Mouse (Mus musculus): ENCODE results near the gene Gm11077.

Gene Gm11077

DNA sequence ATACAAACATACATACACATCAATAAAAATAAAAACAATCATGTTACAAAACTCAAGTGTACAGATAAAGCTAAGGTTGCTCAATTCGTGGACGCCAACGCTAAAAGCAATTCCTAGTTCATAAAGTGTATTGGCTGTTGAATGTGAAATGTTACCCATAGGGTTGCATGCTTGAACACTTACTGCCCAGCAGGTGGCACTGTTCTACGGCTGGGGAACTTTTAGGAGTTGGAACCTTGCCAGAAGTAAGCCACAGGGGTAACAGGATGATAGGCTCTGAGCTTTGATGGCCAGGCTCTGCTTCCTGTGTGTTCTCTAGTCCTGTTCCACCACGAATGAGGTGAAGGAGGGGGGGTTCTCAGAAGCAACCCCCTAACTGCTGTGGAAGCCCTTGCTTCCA, at the start of gene Gm11077:
TSS of gene Gm11077 (plus strand) at position 13 of the 400 bp plus-strand sequence.
- no peak for DNase-seq (ENCODE audit: low spot score in 2 of 2)

DNA sequence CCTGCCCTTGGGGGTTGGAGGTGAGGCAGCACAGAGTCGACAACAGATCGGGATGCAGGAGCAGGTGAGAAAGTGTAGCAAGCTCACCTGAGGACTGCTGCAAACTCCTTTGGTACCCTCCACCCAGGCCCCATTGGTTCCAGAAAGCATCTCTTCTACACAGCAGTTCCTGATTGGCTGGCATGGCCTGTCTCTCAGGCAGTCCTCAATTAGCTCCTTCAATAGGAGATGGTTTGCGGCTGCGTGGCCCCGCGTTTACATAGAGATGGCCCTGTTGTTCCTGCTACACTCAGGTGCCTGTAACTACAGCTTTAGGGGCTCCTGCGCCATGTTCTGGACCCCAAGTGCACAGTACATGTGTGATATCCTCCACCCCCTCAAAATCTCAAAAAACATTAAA, 48.4 kb upstream of the Gm11077 start:
- no peak for DNase-seq (ENCODE audit: low spot score in 2 of 2)

DNA sequence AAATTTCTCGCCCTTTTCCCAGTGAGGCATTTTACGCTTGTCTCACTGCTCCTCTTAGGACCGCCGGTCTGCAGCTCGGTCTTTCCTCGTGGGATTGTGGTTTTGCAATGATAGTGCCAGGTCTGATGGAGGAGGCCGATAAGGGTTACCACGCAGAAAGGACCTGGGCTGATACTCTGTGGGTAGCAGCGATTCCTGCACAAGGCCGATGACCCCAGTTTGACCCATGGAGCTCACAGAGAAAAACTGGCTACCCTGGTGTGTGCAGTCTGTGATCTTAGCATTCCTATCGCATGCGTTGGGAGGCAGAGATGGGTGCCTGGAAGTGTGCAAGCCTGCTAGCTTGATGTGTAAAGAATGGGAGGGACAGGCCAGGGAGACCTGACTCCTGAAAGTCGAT, 46.3 kb upstream of the Gm11077 start:
- no peak for DNase-seq (ENCODE audit: low spot score in 2 of 2)

DNA sequence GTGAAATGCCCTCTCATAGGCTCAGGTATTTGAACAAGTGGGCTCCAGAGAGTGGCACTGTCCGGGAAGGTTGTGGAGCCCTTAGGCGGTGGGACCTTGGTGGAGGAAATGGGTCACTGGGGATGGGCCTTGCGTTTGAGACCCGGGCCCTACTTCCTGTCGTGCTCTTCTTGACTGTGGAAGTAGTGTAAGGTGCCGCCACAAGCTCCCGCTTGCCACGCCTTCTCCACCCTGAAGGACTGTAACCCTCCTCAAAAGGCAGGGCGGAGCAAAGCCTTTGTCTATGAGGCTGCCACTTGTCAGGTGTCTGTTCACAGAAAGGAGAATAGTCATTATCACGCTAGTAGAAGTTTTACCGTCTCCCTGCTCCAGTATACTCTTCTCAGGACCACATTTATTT, 44.7 kb upstream of the Gm11077 start:
- no peak for DNase-seq (ENCODE audit: low spot score in 2 of 2)

DNA sequence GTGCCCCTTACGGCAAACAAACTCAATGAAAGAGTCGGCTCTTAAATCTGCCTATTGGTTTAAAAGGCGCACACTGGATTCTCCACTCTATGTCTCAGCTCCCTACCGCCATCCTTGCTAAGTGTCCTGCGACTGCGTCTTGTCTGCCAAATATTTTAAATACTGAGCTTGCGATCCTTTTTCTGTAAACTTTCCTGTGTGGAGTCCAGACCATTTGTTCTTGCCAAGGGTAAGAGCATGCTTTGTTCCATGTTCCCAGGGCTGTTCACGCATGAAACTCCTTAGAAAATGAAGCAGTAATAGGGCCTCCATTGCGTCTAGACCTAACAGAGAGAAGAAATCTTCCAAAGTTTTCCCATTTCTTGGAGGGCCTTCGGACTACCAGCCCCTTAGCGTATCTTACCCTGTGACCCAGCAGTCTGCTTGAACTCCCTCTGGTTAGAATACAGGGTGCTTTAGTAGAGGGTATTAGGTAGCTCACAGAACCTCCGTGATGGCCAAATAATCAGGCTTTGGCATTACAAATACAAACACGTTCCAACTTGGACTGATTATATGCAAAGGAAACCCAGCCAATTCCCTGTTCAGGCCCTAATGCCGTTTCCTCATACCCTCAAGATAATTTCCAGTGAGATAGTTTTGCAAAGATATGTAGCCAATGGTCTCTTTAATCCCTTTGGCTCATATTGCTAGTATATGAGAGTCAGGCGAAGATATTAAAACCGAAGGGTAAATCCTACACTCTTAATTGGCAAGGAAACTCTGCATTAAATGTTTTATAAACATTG, 39.3 kb upstream of the Gm11077 start:
- DNase-seq (ENCODE audit: low spot score in 2 of 2) = no peak

DNA sequence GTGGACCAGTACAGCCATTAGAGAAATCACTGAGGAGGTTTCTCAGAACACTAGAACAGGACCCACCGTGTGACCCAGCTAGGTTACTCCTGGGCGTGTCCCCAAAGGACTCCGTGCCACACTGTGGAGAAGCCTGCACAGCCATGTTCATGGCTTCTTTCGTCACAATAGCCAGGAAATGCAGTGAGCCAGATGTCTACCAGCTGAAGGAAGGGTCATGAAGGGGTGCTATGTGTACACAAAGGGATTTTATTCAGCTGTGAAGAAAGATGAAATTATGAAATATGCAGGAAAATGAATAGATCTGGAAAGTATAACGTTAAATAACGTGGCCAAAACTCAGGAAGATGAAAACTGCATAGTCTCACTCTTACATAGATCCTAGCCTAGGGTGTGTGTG, 36.9 kb upstream of the Gm11077 start:
- DNase-seq (ENCODE audit: low spot score in 2 of 2) = no peak

DNA sequence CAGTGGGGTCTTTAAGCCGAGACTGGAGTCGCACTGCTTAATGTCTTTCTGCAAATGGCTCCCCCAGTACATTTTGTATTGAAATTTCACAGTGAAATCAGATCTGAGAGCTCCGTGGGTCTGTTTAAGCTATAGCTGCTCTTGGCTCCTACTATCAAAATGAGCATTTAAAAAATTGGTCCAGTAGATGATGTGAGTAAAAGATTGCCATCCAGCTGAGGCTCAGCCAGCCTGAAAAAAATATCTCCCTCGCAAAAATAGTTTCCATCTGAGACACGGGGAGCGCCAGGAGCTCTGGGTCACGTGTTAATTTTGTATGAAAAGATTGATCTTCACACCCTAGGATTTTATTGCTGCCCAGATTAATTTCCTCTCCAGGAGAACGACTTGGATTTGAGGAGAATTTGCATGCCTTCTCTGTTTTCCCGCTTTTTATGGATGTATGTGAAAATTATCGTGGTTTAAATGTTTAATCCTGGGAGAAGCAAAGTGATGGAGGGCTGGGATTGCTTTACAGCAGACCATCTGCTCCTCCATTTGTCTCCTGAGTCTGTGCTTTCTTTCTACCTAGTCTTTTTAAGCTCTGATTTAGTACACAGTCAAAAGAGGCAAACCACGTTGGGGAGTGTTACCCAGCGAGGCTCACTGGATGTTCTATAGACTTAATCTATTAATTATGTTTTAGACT, 32.7 kb upstream of the Gm11077 start:
- no peak for DNase-seq (ENCODE audit: low spot score in 2 of 2)

DNA sequence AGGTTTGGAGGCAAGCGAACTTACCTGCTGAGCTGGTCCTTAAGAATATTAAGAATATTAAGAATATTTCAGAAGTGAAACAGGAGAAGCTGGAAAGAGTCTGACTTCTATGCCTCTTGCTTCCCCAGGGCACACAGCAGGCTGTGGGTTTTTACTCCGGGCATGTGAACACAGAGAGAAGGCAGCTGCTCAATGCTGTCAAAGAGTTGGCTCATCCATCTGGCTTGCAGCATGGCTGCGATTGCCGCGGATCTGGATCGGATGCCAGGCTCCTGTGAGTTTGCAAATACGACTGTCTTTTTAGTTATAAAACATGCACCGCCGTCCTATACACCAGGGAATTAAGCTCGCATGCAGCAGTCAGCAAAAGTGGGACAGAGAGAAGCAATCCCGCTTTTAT, 31.1 kb upstream of the Gm11077 start:
- DNase-seq (ENCODE audit: low spot score in 2 of 2) = no peak

DNA sequence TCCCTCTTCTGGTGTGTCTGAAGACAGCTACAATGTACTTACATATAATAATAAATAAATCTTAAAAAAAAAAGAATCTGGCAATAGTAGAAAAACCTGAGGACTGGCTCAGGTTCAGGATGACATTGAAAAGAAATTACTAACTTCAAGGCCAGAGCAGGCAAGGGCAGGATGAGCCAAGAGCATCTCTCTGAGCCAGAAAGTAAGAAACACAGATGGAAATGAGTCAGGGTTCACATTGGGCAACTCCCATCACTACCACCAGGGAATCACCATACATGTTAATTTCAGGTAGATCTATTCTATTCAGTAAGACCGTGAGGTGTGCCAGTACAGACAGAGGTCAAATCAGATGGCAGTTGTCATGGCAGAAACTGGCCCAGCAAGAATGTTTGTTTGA, 30.5 kb upstream of the Gm11077 start:
- DNase-seq (ENCODE audit: low spot score in 2 of 2) = no peak

DNA sequence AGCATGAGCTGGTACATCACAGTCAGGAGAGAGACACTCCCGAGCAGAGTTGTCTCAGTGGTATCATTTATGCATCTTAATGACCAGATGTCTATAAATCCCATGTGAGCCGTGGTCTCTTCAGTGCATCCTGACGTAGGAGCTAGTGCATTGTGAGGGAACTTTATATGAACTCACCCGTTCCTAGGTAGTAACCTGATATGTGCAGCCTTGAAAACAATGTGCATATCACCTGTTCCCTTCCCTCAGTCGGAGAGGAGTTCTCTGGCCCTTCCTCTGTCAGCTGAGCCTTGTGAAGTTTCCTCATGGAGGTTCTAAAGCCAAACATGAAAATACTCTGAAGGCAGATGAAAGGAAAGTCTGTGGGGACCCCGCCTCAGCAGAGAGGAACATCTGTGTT, 27.8 kb upstream of the Gm11077 start:
- no peak for DNase-seq (ENCODE audit: low spot score in 2 of 2)

DNA sequence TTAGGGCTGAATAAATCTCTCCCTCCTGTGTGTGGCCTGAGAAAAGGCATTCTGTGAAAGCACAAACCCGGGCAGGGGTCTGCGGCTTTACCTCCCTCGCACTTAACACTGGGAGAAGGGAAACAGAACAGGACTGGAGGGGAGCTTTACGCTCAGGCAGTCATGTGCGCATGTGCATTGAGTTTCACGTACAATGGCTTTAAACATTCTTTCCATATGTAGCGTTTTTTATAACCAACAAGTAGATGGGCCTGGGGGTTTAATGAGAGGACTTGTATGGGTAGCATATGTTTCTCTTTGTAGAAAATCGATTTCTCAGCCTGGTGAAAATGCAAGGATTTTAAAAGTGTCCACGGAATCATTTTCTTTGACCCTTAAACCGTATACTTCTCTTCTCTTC, 24.0 kb upstream of the Gm11077 start:
- DNase-seq (ENCODE audit: low spot score in 2 of 2) = no peak

DNA sequence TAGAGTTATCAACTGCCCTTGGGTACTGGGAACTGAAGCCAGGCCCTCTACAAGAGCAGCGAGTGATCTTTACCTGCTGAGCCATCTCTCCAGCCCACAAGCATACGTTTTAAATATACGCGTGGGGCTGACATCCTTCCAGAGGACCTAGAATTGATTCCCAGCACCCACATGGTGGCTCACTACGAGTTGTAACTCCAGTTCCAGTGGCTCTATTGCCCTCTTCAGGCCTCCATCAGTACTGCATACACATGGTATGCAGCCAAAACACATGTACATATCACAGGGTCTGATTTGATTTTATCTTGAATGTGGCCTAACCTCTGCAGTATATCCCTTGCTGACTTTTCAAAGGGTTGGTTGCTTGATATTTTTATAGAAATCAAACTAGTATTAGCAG, 23.0 kb upstream of the Gm11077 start:
- DNase-seq (ENCODE audit: low spot score in 2 of 2) = no peak

DNA sequence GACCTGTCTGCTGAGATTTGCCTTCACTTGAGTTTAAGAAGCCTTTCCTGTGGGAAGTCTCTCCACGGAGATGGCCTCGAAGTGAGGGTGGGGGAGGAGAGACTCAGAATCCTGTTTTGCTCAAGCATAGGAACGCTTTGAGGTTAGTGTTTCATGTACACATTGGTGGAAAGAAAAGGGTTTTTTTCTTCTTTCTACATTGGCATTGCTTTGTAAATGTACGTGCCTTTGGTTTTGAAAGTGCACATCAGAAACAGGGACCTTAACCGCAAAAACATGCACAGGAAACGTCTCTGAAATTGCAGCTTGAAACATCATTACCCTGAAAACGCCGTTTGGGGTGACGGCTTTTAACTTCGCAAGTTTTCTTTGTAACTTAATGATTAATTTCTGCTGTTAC, 21.0 kb upstream of the Gm11077 start:
- DNase-seq (ENCODE audit: low spot score in 2 of 2) = no peak

DNA sequence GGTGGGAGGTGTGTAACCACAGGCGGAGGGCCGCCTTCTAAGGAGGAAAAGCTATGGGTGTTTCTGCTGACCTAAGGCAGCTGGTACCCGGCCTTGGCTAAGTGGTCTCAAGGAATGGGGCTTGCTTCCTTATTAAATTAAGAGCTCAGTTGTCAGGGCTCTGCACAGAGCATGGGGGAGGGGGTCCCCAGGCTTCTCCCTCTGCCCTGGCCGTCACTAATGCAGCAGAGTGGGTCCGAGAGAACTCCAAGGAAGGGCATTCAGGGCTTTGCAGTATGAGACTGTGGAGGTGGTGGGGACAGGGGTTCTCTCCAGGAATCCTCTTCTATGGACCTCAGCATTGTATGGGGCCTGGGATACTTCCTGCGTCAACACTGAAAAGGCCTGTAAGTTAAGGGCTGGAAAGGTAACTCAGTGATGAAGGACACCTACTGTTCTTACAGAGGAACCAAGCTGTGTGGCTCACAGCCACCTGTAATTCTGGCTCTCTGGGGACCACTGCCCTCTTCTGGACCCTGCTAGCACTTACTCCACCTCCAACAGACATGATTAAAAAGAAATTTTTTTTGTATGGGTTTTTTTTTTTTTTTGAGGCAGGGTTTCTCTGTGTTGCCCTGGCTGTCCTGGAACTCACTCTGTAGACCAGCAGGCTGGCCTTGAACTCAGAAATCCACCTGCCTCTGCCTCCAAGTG, 19.5 kb upstream of the Gm11077 start:
- DNase-seq (ENCODE audit: low spot score in 2 of 2) = no peak

DNA sequence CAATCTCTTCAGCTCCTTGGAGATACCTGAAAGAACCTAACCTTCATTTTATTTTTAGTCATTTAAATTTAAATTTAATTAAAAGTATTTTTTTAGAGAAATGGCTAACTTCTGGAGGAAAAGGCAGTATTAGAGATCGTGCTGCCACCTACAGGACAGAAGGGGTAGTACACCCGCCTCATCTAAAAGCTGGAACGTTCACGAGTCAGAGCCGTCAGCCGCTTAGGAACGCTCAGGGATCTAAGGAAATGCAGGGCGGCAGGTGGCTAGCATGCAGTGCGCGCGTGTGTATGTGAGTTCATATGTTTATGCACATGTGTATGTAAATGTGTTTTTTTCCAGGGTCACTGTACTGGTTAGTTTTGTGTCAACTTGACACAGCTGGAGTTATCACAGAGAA, 16.3 kb upstream of the Gm11077 start:
- DNase-seq (ENCODE audit: low spot score in 2 of 2) = peak; percentile 29 to 68

DNA sequence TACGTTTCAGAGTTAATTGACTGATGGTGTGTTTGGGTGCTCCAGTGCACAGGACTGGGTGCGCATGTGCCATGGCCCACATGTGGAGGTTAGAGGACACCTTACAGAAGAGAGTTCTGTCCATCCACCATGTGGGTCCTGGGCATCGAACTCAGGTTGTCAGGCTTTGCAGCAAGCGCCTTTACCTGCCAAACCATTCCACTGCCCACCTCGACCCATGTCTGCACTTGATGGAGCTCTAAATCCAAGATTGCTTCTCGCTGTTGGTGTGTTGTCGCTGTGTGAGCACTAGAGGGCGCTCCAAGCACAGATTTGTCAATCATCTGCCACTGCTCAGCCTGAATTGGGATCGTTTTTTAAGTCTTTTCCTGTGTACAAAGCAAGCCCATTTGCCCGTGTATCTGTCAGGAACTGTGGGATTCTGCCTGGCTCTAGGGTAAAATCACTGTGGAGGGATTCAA, 14.1 kb upstream of the Gm11077 start:
- DNase-seq (ENCODE audit: low spot score in 2 of 2) = peak; percentile 57 to 73

DNA sequence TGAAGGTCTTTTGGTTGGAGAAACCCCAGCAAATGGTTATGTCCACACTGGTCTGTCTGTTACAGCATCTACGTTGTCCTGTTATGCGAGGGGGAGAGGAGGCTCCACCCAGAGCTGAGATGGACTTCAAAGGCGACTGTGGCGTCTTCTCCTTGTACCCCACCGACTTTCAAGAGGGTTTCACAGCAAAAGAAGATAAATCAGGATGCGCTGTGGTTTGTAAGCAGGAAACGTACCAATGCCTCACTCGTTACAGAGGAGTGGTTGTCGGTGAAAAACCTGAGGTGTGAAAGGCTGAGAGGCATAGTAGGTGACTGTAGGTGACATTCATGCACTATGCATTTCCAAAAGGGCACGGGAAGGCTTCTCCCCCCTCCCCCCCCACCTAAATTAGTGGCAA, 7.0 kb upstream of the Gm11077 start:
- DNase-seq (ENCODE audit: low spot score in 2 of 2) = no peak

DNA sequence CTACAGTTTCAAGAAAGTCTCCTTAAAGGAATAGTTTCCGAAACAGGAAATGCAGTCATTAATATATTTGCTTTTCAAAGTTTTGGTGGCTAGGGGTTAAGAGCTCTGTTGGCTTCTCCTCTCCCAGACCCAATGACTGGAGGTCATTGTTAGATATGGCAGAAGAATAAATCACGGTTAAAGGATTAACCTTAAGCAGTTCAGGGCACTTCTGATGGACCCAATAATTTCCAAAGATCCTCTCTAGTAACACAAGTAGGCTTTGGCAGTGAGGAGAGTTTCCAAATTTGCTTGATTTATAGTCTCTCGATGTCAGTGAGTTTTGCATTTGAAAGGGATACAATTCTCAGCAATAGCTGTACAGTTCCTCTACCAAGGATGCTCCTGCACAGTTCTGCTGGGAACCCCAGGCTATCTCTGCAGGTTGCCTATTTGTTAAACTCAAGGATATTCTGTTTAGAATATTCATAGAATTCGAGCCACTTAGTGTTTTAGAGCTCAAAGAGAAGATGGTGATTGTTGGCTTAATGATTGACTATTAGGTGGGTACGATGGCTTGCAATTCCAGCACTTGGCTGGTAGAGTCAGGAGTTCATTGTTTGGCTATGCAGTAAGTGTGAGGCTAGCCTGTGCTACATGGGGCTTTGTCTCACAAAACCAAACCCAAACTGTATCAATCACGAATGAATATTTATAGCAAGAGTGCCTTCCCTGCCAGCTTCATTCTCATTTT, 1.8 kb downstream of the Gm11077 start:
- no peak for DNase-seq (ENCODE audit: low spot score in 2 of 2)

DNA sequence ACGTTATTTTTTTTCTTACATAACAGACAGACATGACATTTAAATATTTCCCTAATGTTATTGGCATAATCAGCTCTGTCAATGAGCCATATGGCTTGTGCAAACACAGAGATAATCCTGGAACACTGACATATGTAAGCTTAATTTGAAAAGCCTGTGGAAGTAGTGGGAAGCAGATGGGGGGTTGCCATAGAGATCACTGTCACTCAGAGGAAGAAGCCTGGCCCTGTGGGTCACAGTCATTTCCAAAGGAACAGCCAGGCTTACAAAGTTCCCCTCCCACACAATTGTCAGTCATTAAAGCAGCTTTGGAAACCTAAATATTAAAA, 2.3 kb downstream of the Gm11077 start:
- no peak for DNase-seq (ENCODE audit: low spot score in 2 of 2)

DNA sequence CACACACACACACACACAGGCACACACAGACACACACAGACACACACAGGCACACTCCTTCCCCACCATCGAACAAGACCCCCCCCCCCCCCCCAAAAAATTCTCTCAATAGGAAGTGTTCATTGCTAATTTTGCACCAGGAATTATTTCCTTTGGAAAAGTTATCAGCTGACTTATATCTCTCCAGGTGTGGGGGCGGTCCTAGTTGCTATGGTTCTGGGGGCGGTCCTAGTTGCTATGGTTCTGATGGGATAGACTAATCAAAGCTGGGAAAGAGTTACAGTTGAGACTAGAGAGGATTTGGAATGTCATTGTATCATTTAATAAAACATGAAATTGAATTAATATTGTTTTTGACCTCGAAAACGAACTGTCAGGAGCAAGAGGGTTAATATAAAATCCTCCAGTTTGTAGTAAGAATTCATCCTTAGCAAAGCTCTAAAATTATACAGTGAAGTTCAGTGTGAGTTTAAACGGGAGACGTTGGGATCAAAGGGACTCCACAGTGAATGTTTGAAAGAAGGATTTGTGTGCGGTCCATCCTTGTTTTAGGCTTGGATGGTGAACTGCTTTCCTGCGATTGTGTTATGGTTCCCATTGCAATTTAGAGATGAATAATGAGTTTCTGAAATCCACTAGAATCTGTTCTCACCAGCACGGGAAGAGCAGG, 4.0 kb downstream of the Gm11077 start:
- no peak for DNase-seq (ENCODE audit: low spot score in 2 of 2)

DNA sequence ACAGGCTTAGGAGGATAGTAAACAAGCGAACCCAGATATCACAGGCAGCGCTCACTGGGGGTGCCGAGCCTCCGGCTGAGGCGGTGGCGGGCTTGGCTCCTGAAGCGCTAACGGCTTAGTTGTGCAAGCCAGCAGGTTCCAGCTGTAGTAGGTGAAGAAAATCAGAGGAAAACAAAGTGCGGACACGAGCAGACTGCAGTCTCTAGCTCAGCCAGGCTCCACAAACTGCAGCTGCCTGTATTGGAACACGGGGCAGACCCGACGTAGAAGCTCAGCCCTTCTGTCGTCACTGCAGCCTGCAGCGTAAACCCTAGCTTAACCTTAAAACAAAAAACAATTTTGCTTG, 4.5 kb downstream of the Gm11077 start:
- peak in 1 of 2 experiments; percentile 22 for DNase-seq (ENCODE audit: low spot score in 2 of 2)

DNA sequence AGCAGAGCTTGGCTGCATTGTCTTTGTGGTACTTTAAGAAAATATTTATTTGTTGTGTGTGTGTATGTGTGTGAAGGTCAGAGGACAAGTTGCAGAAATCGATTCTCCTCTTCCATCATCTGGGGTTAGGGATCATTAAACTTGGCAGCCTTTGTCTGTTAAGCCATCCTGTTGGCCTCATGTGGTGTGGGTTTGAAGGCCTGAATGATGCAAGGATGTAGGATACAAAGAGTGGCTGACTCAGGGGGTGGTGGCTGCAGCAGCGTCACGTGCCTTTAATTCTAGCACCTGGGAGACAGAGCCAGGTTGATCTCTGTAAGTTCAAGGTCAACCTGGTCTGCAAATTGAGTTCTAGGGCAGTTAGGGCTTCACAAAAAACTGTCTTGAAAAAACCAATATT, 16.5 kb downstream of the Gm11077 start:
- DNase-seq (ENCODE audit: low spot score in 2 of 2) = no peak
